Mouse (Mus musculus) testis, adult 2 months (tissue): Measurements from ENCODE around the gene Dapk2.

Experiments used
- CTCF ChIP-seq: fragments of 200-500 bp; IDR thresholded peaks from 2 replicates; pipeline ENCODE4 v1.5.1; 2012; ENCODE audit warnings: low read depth, mild to moderate bottlenecking, inconsistent platforms, low read length, moderate library complexity; ENCODE audit not compliant: control insufficient read depth, insufficient read depth, insufficient replicate concordance
- POLR2A ChIP-seq: fragments of 200-500 bp; IDR thresholded peaks from 2 replicates; pipeline ENCODE4 v1.6.1; 2012; ENCODE audit warnings: low read depth, mild to moderate bottlenecking, inconsistent platforms, low read length, moderate library complexity; ENCODE audit not compliant: control insufficient read depth

DNA sequence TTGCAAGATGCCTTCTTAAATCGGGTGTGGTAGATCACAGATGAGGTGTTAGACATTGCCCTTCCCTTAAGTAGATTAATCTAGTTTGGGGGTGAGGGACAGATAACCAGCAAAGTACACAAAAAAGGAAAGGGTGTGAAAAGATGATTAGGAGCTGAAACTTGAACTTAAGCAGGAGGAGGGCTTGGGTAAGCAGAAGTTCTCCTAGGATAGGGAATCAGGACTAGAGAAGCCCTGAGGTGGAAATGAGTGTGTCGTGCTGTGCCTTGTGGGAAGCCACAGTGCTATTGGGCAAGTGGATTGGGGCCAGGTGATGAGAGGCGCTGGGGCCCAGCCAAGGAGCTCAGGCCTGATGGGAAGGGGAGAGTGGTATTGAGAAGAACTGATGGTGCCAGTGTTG lies 36.0 kb downstream of the Dapk2 start:
- no peak for TF ChIP-seq POLR2A
- TF ChIP-seq CTCF = no peak
